Mouse (Mus musculus): Measurements from ENCODE around the gene Calhm1. TPM values are rescaled to one million over a fixed set of nuclear protein-coding genes. Genes with fewer than 3 reads are reported as not detected.

Calhm1 gene
- not detected in 2 replicates for polyA plus RNA-seq (2014; fragmentation: Nextera tagmentation; extraction: Ambion mirVana)

DNA sequence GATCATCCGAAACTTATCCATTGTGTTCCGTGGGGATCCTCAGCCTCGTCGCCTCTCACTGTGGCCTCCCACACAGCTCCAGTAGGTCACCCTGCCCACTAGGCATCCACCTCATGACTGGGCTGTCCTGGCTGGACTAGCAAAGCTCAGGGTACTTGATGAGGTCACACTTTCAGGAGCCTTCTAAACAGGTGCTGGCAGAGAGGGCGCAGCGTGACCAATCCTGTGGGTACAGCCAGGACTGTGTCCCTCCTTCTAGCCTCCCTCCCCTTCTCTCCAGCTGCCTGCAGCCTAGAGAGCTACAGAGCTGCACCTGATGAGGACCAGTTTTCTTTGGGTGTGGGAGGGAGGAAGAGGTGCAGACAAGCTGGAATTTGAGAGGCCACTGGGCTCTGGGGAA is at the start of gene Calhm1:
Gene Calhm1 (minus strand): TSS at position 101 of the 400 bp plus-strand sequence.
- Histone ChIP-seq H3K4me3 (replicated peaks; ENCODE audit: low read length) (no peak within 1 kb of the TSS), H3K36me3 (replicated peaks; ENCODE audit: control insufficient read depth, insufficient read depth) (no peaks in the 10 kb centered on the region), H3K27ac (no peak within 1 kb of the TSS), H3K27me3 (ENCODE audit: control insufficient read depth, insufficient read depth, low read length) (no peaks in the 10 kb centered on the region), H3K9me3 (ENCODE audit: control insufficient read depth, low read length) (no peaks in the 10 kb centered on the region), H3K9ac (no peak within 1 kb of the TSS), H3K4me2 (replicated peaks) (no peak within 1 kb of the TSS), H3K4me1 (replicated peaks; ENCODE audit: control insufficient read depth, insufficient read depth, low read length) (no peaks in the 10 kb centered on the region)
- DNase-seq (ENCODE audit: low spot score) (no peak), ATAC-seq (ENCODE audit: low FRiP score) (no peak)
- WGBS, result 96% methylated on average over 6 of the region's 6 CpGs

DNA sequence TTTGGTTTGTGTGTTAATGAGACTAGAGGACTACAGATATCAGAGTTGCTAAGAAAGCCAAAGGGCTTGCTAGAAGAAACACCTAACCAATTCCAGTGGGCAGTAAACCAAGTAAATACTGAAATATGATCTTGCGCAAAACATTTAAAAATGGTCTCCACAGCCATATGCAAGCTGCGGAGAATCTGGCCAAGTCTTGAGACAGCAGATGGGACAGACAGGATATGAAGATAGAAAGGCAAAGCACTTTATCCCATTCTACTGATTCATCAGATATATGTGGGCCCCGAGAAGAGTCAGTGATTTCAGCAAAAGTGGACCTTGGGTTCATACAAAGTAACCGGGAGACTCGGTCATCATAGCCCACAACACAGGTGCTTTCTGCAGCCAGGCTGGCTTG is 48.1 kb upstream of the Calhm1 start:
- no peaks in the 10 kb centered on the region for H3K9me3 ChIP-seq (ENCODE audit: control insufficient read depth, low read length)
- 96% methylated on average over 5 of the region's 5 CpGs for WGBS
- H3K4me1 ChIP-seq (replicated peaks; ENCODE audit: control insufficient read depth, insufficient read depth, low read length), result peaks cover 7% of the 10 kb centered on the region; the same call in 1 of the 2 replicates
- no peak overlapping the region for H3K4me2 ChIP-seq (replicated peaks)
- DNase-seq (ENCODE audit: low spot score) (no peak), ATAC-seq (ENCODE audit: low FRiP score) (no peak)
- H3K9ac ChIP-seq, result no peak overlapping the region
- no peak overlapping the region for H3K27ac ChIP-seq
- H3K4me3 ChIP-seq (replicated peaks; ENCODE audit: low read length), result no peak overlapping the region
- H3K27me3 ChIP-seq (ENCODE audit: control insufficient read depth, insufficient read depth, low read length), result no peaks in the 10 kb centered on the region
- H3K36me3 ChIP-seq (replicated peaks; ENCODE audit: control insufficient read depth, insufficient read depth), result no peaks in the 10 kb centered on the region

DNA sequence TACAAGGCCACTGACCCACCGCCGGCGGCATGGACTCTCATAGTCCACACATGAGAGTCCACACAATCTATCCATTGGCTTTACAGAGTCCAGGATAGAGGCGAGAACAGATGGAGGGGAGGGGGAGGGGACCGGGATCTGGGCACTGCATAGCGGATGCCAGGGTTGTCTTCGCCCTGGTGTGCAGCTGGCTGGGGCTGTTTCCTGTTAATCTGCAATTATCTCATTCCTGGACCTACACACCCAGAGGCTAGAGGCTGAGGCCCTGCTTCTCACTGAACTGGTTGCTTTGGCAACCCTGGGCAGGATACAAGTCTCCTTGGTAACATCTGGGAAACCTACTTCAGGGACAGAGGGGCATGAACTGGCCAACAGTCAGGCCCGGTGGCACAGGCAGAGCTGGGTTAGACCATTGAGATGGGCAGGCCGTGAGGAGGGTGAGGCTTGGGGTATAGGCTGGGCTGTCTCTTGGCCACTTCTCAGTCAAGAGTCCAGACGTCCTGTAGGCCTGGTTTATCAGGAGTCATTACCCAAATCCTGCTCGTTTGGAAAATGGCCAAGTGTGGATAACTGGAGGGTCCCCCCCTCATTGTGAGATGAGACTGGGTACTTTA is 44.6 kb upstream of the Calhm1 start:
- Histone ChIP-seq H3K4me3 (replicated peaks; ENCODE audit: low read length) (no peak overlapping the region), H3K4me2 (replicated peaks) (no peak overlapping the region), H3K36me3 (replicated peaks; ENCODE audit: control insufficient read depth, insufficient read depth) (no peaks in the 10 kb centered on the region), H3K9me3 (ENCODE audit: control insufficient read depth, low read length) (no peaks in the 10 kb centered on the region), H3K9ac (no peak overlapping the region), H3K27me3 (ENCODE audit: control insufficient read depth, insufficient read depth, low read length) (no peaks in the 10 kb centered on the region), H3K4me1 (replicated peaks; ENCODE audit: control insufficient read depth, insufficient read depth, low read length) (peaks cover 7% of the 10 kb centered on the region; the same call in 1 of the 2 replicates), H3K27ac (peak overlapping the region; percentile 54)
- DNase-seq (ENCODE audit: low spot score), result peak; percentile 33
- ATAC-seq (ENCODE audit: low FRiP score), result peak; percentile 86
- 54% methylated on average over 11 of the region's 11 CpGs for WGBS

DNA sequence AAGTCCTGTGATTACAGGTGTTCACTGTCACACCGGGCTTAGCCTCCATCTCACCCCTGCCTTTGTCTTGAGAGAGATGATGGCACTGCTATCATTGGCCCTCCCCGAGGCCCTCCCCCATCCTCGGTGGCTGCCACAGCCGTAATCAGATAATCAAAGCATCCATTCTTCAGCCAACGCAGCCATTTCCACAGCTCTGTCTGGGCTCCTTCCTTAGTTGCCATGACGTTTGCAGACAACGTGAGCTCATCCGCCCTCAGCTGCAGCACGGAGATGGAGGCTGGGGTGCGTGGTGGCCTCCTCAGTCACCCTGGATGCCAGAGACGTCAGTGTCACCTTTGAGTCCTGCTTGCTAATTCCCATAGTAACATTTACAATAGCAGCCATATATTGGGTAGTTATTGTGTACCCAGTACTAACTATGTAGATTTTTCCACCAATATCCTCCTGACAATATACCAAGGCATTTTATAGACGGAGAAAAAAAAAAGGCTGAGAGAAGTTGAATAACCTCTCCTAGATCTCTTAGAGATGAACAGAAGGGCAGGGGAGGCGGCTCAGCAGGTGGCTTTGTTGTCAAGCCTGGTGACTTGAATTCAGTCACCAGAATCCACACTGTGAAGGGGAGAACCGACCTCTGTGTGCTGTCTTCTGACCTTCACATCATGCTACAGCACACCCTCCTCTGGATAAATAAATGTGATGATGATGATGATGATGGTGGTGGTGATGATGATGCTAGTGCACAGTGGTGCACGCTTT is 42.6 kb upstream of the Calhm1 start:
- peaks cover 7% of the 10 kb centered on the region; the same call in 1 of the 2 replicates for H3K4me1 ChIP-seq (replicated peaks; ENCODE audit: control insufficient read depth, insufficient read depth, low read length)
- DNase-seq (ENCODE audit: low spot score) (no peak), ATAC-seq (ENCODE audit: low FRiP score) (no peak)
- H3K4me3 ChIP-seq (replicated peaks; ENCODE audit: low read length), result no peak overlapping the region
- H3K9ac ChIP-seq, result no peak overlapping the region
- no peak overlapping the region for H3K4me2 ChIP-seq (replicated peaks)
- no peaks in the 10 kb centered on the region for H3K36me3 ChIP-seq (replicated peaks; ENCODE audit: control insufficient read depth, insufficient read depth)
- peaks cover 6% of the 10 kb centered on the region; the same call in 1 of the 2 replicates for H3K9me3 ChIP-seq (ENCODE audit: control insufficient read depth, low read length)
- 43% methylated on average over 15 of the region's 15 CpGs for WGBS
- no peaks in the 10 kb centered on the region; the same call in 1 of the 2 replicates for H3K27me3 ChIP-seq (ENCODE audit: control insufficient read depth, insufficient read depth, low read length)
- H3K27ac ChIP-seq, result no peak overlapping the region

DNA sequence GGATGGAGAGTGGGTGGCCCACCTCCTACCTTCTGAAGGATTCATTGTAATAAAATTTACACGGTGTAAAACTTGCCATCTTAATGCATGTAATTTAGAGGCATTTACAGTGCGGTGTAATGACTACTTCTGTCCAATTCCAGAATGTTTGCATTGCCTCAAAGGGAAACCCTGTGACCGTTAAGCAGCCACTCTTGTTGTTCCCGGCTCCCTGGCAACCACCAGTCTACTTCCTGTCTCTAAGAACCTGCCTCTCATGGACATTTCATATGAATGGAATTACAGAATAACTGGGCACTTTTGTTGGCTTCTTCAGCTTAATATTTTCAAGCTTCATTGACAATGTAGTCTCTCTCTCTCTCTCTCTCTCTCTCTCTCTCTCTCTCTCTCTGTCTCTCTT is 40.7 kb upstream of the Calhm1 start:
- H3K27ac ChIP-seq, result no peak overlapping the region
- peaks cover 11% of the 10 kb centered on the region for H3K27me3 ChIP-seq (ENCODE audit: control insufficient read depth, insufficient read depth, low read length)
- WGBS, result 71% methylated on average over 4 of the region's 4 CpGs
- DNase-seq (ENCODE audit: low spot score), result no peak
- no peak overlapping the region for H3K9ac ChIP-seq
- peaks cover 15% of the 10 kb centered on the region for H3K4me1 ChIP-seq (replicated peaks; ENCODE audit: control insufficient read depth, insufficient read depth, low read length)
- H3K4me3 ChIP-seq (replicated peaks; ENCODE audit: low read length), result no peak overlapping the region
- no peaks in the 10 kb centered on the region for H3K36me3 ChIP-seq (replicated peaks; ENCODE audit: control insufficient read depth, insufficient read depth)
- no peak for ATAC-seq (ENCODE audit: low FRiP score)
- H3K9me3 ChIP-seq (ENCODE audit: control insufficient read depth, low read length), result peaks cover 8% of the 10 kb centered on the region; the same call in 1 of the 2 replicates
- H3K4me2 ChIP-seq (replicated peaks), result no peak overlapping the region

GRCm38 (mm10) chr19:47184221-47184620 is 40.2 kb upstream of the Calhm1 start:
- H3K9me3 ChIP-seq (ENCODE audit: control insufficient read depth, low read length), result peaks cover 8% of the 10 kb centered on the region; the same call in 1 of the 2 replicates
- peaks cover 11% of the 10 kb centered on the region for H3K27me3 ChIP-seq (ENCODE audit: control insufficient read depth, insufficient read depth, low read length)
- H3K27ac ChIP-seq, result no peak overlapping the region
- ATAC-seq (ENCODE audit: low FRiP score), result no peak
- H3K36me3 ChIP-seq (replicated peaks; ENCODE audit: control insufficient read depth, insufficient read depth), result no peaks in the 10 kb centered on the region
- H3K4me2 ChIP-seq (replicated peaks), result no peak overlapping the region
- H3K4me3 ChIP-seq (replicated peaks; ENCODE audit: low read length), result no peak overlapping the region
- WGBS, result 74% methylated on average over 8 of the region's 8 CpGs
- no peak overlapping the region for H3K9ac ChIP-seq
- peaks cover 18% of the 10 kb centered on the region for H3K4me1 ChIP-seq (replicated peaks; ENCODE audit: control insufficient read depth, insufficient read depth, low read length)
- no peak for DNase-seq (ENCODE audit: low spot score)

GRCm38 (mm10) chr19:47180011-47180410 is 36.0 kb upstream of the Calhm1 start:
- no peak overlapping the region for H3K27ac ChIP-seq
- peak overlapping the region; percentile 77 for H3K9ac ChIP-seq
- H3K9me3 ChIP-seq (ENCODE audit: control insufficient read depth, low read length), result peaks cover 8% of the 10 kb centered on the region; the same call in 1 of the 2 replicates
- ATAC-seq (ENCODE audit: low FRiP score) (no peak), DNase-seq (ENCODE audit: low spot score) (no peak)
- peak overlapping the region; percentile 69 for H3K4me2 ChIP-seq (replicated peaks)
- H3K4me3 ChIP-seq (replicated peaks; ENCODE audit: low read length), result peak overlapping the region; percentile 83
- H3K36me3 ChIP-seq (replicated peaks; ENCODE audit: control insufficient read depth, insufficient read depth), result no peaks in the 10 kb centered on the region
- 16% methylated on average over 8 of the region's 8 CpGs for WGBS
- H3K27me3 ChIP-seq (ENCODE audit: control insufficient read depth, insufficient read depth, low read length), result peaks cover 11% of the 10 kb centered on the region
- H3K4me1 ChIP-seq (replicated peaks; ENCODE audit: control insufficient read depth, insufficient read depth, low read length), result peaks cover 15% of the 10 kb centered on the region

- peak overlapping the region; percentile 69 for H3K4me2 ChIP-seq (replicated peaks)
- WGBS, result under 1% methylated on average over 36 of the region's 42 CpGs
- H3K4me1 ChIP-seq (replicated peaks; ENCODE audit: control insufficient read depth, insufficient read depth, low read length), result peaks cover 15% of the 10 kb centered on the region
- peak overlapping the region; percentile 77 for H3K9ac ChIP-seq
- ATAC-seq (ENCODE audit: low FRiP score) (peak; percentile 22; the same call in 1 of the 2 replicates), DNase-seq (ENCODE audit: low spot score) (no peak)
- peak overlapping the region; percentile 83 for H3K4me3 ChIP-seq (replicated peaks; ENCODE audit: low read length)
- H3K9me3 ChIP-seq (ENCODE audit: control insufficient read depth, low read length), result peaks cover 8% of the 10 kb centered on the region; the same call in 1 of the 2 replicates
- H3K36me3 ChIP-seq (replicated peaks; ENCODE audit: control insufficient read depth, insufficient read depth), result no peaks in the 10 kb centered on the region
- H3K27me3 ChIP-seq (ENCODE audit: control insufficient read depth, insufficient read depth, low read length), result peaks cover 11% of the 10 kb centered on the region
- H3K27ac ChIP-seq, result peak overlapping the region; percentile 74; the same call in 1 of the 2 replicates
Measured at GRCm38 (mm10) chr19:47179272-47179809, 35.3 kb upstream of the Calhm1 start.
